Mouse (Mus musculus) granulocyte monocyte progenitor cell, adult 5-6 weeks (primary cell): ENCODE measurements at regions not wholly inside any gene's neighbourhood (a gene's known extent, or its start where the extent isn't known, plus 50 kb on each side); places are given as distances from the start of the nearest gene placed in this dataset.

Source experiments
- ATAC-seq: replicated peaks from 2 replicates; pipeline ENCODE4 v1.8.0; 2016; ENCODE audit warnings: mild to moderate bottlenecking, moderate TSS enrichment, inconsistent platforms; ENCODE audit not compliant: poor library complexity, severe bottlenecking

GRCm38 (mm10) chr6:116767738-116768522 lies 51.2 kb upstream of the Tmem72 start:
- peak; percentile 80 for ATAC-seq

- peak; percentile 72 for ATAC-seq
These were observed 58.4 kb upstream of the Tmem72 start for GRCm38 (mm10) chr6:116774954-116775675.

GRCm38 (mm10) chr6:116786553-116787335 lies 70.0 kb upstream of the Tmem72 start:
- ATAC-seq = no peak

- no peak for ATAC-seq
These were observed 76.7 kb upstream of the Tmem72 start for GRCm38 (mm10) chr6:116793321-116793960.

- ATAC-seq = no peak
These were observed 77.2 kb upstream of the Tmem72 start for GRCm38 (mm10) chr6:116793961-116794336.

GRCm38 (mm10) chr6:116821215-116821912 lies 104.7 kb upstream of the Tmem72 start:
- ATAC-seq = no peak

GRCm38 (mm10) chr6:116822605-116823004 lies 105.9 kb upstream of the Tmem72 start:
- no peak for ATAC-seq

- ATAC-seq = no peak
These were observed 108.9 kb upstream of the Tmem72 start for GRCm38 (mm10) chr6:116825628-116826027.

- ATAC-seq = no peak
These were observed 112.6 kb upstream of the Tmem72 start for GRCm38 (mm10) chr6:116829341-116829740.

GRCm38 (mm10) chr6:116845990-116846862 lies 129.5 kb upstream of the Tmem72 start:
- no peak for ATAC-seq

GRCm38 (mm10) chr6:116848538-116849093 lies 131.9 kb upstream of the Tmem72 start:
- ATAC-seq = no peak

- ATAC-seq = no peak
These were observed 137.3 kb upstream of the Tmem72 start for GRCm38 (mm10) chr6:116854029-116854428.

- no peak for ATAC-seq
These were observed 139.4 kb upstream of the Tmem72 start for GRCm38 (mm10) chr6:116856093-116856492.

- no peak for ATAC-seq
These were observed 140.3 kb upstream of the Tmem72 start for GRCm38 (mm10) chr6:116856917-116857491.

GRCm38 (mm10) chr6:116863130-116863529 lies 146.4 kb upstream of the Tmem72 start:
- ATAC-seq = no peak

- ATAC-seq = no peak
These were observed 146.9 kb upstream of the Tmem72 start for GRCm38 (mm10) chr6:116863626-116864025.

GRCm38 (mm10) chr6:116893299-116893698 lies 176.6 kb upstream of the Tmem72 start:
- ATAC-seq = no peak

- ATAC-seq = no peak
These were observed 177.5 kb upstream of the Tmem72 start for GRCm38 (mm10) chr6:116894252-116894651.
